Mouse (Mus musculus): Measurements from ENCODE around the gene Dnajc24. TPM values are rescaled to one million over a fixed set of nuclear protein-coding genes. Genes with fewer than 3 reads are reported as not detected.

Dnajc24 gene
- polyA plus RNA-seq, 1 experiment from 2014 or later, result 54.6 TPM

DNA sequence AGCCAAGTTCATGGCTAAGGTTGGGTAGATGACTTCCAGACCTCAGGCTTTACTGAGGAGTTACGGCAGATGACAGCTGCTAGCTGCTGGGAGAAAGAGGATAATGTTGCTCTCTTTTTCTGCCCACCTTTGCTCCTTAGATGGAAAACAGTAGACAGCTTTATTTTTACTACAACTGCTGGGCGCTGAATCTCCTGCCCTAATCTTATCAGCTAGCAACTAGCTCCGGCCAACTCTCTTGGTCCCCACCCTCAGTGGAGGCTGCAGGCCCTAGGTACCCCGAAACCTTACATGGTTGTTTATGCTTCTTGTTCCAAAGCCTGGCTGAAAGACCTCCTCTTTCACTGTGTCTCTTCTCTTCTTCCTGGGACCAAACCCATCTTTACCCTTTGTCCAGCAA lies 49.5 kb downstream of the Dnajc24 start:
- Histone ChIP-seq H3K27ac (replicated peaks) (no peak overlapping the region), H3K4me1 (no peaks in the 10 kb centered on the region), H3K27me3 (ENCODE audit: low read depth, poor library complexity, severe bottlenecking) (no peaks in the 10 kb centered on the region), H3K9me3 (replicated peaks) (no peaks in the 10 kb centered on the region), H3K4me3 (no peak overlapping the region), H3K36me3 (peaks cover 6% of the 10 kb centered on the region)
- no peak for DNase-seq (ENCODE audit: low spot score)
- 92% methylated on average over 4 of the region's 4 CpGs for WGBS

DNA sequence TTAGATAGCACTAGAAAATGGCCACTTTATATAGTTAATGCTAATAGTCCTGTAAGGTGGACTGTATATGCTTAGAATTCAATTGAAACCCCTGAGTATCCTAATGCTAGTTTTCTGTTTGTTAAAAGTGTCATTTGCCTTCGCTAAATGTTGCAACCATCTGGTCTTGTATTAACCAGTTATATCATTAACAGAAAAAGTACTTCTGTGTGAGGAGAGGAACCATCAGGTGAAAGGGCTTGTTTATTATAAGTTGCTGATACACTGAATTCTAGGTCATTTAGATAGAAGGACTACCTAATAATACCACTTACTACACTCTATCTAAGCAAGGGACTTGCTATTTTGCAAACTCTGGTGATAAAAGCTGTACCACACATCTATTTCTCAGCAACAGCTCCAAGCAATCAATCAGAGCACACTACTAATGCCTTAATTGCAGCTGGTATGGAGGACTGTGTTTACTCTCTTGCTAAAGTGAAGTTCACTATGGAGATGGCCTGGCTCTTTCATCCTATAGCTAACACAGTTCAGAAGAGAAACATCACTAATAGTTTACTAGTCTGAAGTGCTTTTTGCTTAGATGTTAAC lies 51.9 kb downstream of the Dnajc24 start:
- Histone ChIP-seq H3K9me3 (replicated peaks) (no peaks in the 10 kb centered on the region), H3K4me3 (no peak overlapping the region), H3K27me3 (ENCODE audit: low read depth, poor library complexity, severe bottlenecking) (no peaks in the 10 kb centered on the region), H3K36me3 (peaks cover 7% of the 10 kb centered on the region), H3K4me1 (no peaks in the 10 kb centered on the region), H3K27ac (replicated peaks) (no peak overlapping the region)
- no peak for DNase-seq (ENCODE audit: low spot score)
- 98% methylated on average over 1 of the region's 1 CpGs for WGBS

DNA sequence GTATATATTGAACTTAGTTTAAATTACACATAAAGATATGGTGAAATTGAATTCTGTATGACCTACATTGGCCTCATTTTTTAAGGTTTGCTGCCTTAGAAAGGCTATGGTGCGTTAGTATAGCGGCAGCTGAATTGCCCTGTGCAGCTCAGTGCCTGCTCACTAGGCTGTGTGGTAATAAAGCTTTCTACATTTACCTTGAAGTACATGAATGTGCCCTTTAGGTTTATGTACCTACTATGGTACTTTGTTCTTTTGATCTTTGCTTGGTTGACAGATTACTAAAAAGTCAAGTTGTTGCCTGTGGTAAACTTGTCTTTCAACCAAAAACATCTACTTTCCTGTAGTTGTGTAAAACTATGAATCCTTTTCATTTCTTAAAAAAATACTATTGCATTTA lies 53.2 kb downstream of the Dnajc24 start:
- DNase-seq (ENCODE audit: low spot score), result no peak
- Histone ChIP-seq H3K9me3 (replicated peaks) (no peaks in the 10 kb centered on the region), H3K4me1 (no peaks in the 10 kb centered on the region), H3K27me3 (ENCODE audit: low read depth, poor library complexity, severe bottlenecking) (no peaks in the 10 kb centered on the region), H3K36me3 (peaks cover 7% of the 10 kb centered on the region), H3K4me3 (no peak overlapping the region), H3K27ac (replicated peaks) (no peak overlapping the region)
- 98% methylated on average over 2 of the region's 2 CpGs for WGBS

DNA sequence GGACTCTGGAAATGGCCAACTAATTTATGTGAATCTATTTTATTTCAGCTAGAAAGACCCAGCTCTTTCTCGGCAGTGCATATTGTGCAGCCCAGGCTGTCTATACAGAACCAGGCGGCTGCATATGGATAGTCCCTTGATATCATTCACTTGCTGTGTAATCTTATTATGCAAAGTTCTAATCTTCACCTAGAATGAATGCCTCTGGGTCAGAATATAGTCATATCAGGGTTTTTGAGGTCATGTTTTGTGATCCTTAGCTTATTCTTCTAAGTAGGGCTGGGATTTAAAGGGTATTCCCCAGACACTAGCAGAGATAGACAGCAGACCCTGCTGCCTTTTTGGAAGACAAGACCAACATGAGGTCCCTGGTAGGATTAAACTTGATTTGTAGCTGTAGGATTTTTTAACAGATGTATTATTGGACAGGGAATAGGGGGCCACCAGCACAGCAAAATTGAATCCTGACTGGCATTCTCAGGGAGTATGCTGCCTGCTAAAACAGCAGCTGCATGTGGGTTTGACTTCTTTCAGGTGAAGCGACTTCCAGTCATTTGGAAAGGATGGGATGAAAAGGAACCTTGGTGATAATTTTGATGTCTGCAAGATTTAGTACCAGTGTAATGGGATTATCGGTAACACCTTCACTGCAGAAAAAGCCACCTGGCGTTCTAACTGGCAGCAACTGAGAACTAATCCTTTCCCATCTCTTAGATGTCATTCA lies 85.6 kb downstream of the Dnajc24 start:
- whole genome bisulfite sequencing, result 51% methylated on average over 5 of the region's 5 CpGs
- no peak overlapping the region for H3K27ac ChIP-seq (replicated peaks)
- peaks cover 13% of the 10 kb centered on the region; the same call in 1 of the 2 replicates for H3K27me3 ChIP-seq (ENCODE audit: low read depth, poor library complexity, severe bottlenecking)
- H3K4me1 ChIP-seq, result peaks cover 26% of the 10 kb centered on the region
- H3K36me3 ChIP-seq, result peaks cover 5% of the 10 kb centered on the region
- H3K4me3 ChIP-seq, result no peak overlapping the region
- H3K9me3 ChIP-seq (replicated peaks), result no peaks in the 10 kb centered on the region
- peak; percentile 21 for DNase-seq (ENCODE audit: low spot score)

Small RNA genes within 50 kb of the gene (microRNA-seq; reads per million reads assigned to microRNA genes)
- not detected for gene Gm22002

Other genes starting within 250 kb of the Dnajc24 start
- 60.2 and 67.5 TPM in 2 replicates for gene Elp4, start 99.0 kb downstream of the Dnajc24 start, polyA plus RNA-seq (2016; fragmentation: Nextera tagmentation; extraction: Ambion mirVana)
- gene Immp1l, start 98.9 kb downstream of the Dnajc24 start, polyA plus RNA-seq (2016; fragmentation: Nextera tagmentation; extraction: Ambion mirVana), result 130 and 141 TPM in 2 replicates

Measured in midbrain, embryonic 10.5 days (tissue).